Mouse (Mus musculus): ENCODE data around the gene Pdzd2.

GRCm38 (mm10) chr15:12330892-12331291 is 408.8 kb downstream of the Pdzd2 start:
- TF ChIP-seq POLR2A (IDR thresholded peaks at IDR 0.05; ENCODE audit: borderline replicate concordance, extremely low read depth, low read depth, low read length) (no peak), CTCF (IDR thresholded peaks at IDR 0.05; ENCODE audit: insufficient read depth, low read length) (no peak)

All from lung, adult 2 months (tissue).